Mouse (Mus musculus): ENCODE measurements at regions not wholly inside any gene's neighbourhood (a gene's known extent, or its start where the extent isn't known, plus 50 kb on each side); places are given as distances from the start of the nearest gene placed in this dataset.

- Histone ChIP-seq H3K27me3 (ENCODE audit: insufficient read depth, low read length) (no peaks in the 10 kb centered on the region), H3K9me3 (replicated peaks) (no peaks in the 10 kb centered on the region), H3K4me1 (ENCODE audit: insufficient read depth, low read depth, low read length) (peaks cover 85% of the 10 kb centered on the region), H3K36me3 (replicated peaks) (peaks cover 40% of the 10 kb centered on the region), H3K4me3 (ENCODE audit: low read depth, low read length) (peak overlapping the region; percentile 40; the same call in 1 of the 2 replicates)
- TF ChIP-seq GATA2 (IDR thresholded peaks at IDR 0.05; ENCODE audit: borderline replicate concordance, low read depth, low read length) (no peak), TAL1 (conservative IDR thresholded peaks at IDR 0.05; ENCODE audit: low read depth, low read length) (peak; percentile 50; the same call in 1 of the 2 replicates)
- peak; percentile 71 for DNase-seq (ENCODE audit: low spot score)
- ATAC-seq (ENCODE audit: extremely low read depth, insufficient number of reproducible peaks, low FRiP score, poor library complexity, severe bottlenecking): peak; percentile 85
Observed at GRCm38 (mm10) chr15:36875980-36876778, 131.4 kb downstream of the Zfp706 start.

DNA sequence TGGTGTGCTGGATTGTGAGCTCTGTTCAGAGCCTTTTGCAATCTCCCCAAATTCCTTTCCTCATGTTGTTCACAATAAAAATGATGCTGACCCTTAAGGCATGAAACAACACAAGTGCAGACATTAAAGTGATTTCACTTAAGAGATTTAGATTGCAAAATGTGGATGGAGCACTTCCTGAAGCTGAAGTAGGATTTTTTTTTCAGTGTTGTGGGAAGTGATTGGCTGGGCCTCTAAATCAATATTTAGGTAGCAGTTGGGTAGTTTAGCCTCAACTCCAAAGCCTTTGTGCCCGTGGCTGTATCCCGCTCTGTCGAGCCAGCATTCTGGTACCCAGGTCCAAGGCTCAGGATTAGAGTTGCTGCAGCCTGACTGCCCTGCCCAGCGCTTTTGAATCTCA is 133.0 kb downstream of the Zfp706 start:
- no peak for TF ChIP-seq GATA2 (IDR thresholded peaks at IDR 0.05; ENCODE audit: borderline replicate concordance, low read depth, low read length)
- no peak for TF ChIP-seq POLR2AphosphoS5 (IDR thresholded peaks at IDR 0.05; ENCODE audit: insufficient replicate concordance, low read depth, low read length)
- no peak for TF ChIP-seq CTCF (IDR thresholded peaks at IDR 0.05; ENCODE audit: low read depth, low read length)
- no peak for TF ChIP-seq GATA1 (IDR thresholded peaks at IDR 0.05; ENCODE audit: borderline replicate concordance, low read length)
- TF ChIP-seq TAL1 (conservative IDR thresholded peaks at IDR 0.05; ENCODE audit: low read depth, low read length): no peak
- DNase-seq (ENCODE audit: low spot score) (no peak), ATAC-seq (ENCODE audit: extremely low read depth, insufficient number of reproducible peaks, low FRiP score, poor library complexity, severe bottlenecking) (no peak)
- H3K4me1 ChIP-seq (ENCODE audit: insufficient read depth, low read depth, low read length): peaks cover 75% of the 10 kb centered on the region
- H3K27me3 ChIP-seq (ENCODE audit: insufficient read depth, low read length): no peaks in the 10 kb centered on the region
- H3K4me3 ChIP-seq (ENCODE audit: low read depth, low read length): no peak overlapping the region
- H3K9me3 ChIP-seq (replicated peaks): no peaks in the 10 kb centered on the region
- H3K36me3 ChIP-seq (replicated peaks): peaks cover 55% of the 10 kb centered on the region

DNA sequence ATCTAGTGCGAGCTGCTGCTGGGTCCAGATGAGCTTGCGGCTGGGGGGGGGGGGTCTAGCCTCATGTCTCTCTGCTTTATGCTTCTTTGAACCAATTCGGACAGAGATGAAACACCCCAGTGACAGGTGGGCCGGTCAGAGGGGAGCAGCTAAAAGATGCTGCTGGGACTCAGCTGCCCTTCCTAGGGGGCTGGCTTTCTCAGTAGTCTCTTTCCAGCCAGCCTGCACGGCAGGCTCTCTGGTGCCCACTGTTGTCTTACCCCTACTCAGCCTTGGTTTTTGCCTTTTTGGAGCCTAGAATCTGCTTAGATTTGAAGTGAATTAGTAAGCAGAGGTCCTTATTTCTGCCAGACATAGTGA is 133.7 kb downstream of the Zfp706 start:
- DNase-seq (ENCODE audit: low spot score) (no peak), ATAC-seq (ENCODE audit: extremely low read depth, insufficient number of reproducible peaks, low FRiP score, poor library complexity, severe bottlenecking) (no peak)
- no peak for TF ChIP-seq CTCF (IDR thresholded peaks at IDR 0.05; ENCODE audit: low read depth, low read length)
- no peak for TF ChIP-seq GATA1 (IDR thresholded peaks at IDR 0.05; ENCODE audit: borderline replicate concordance, low read length)
- no peak for TF ChIP-seq TAL1 (conservative IDR thresholded peaks at IDR 0.05; ENCODE audit: low read depth, low read length)
- no peak for TF ChIP-seq POLR2AphosphoS5 (IDR thresholded peaks at IDR 0.05; ENCODE audit: insufficient replicate concordance, low read depth, low read length)
- TF ChIP-seq GATA2 (IDR thresholded peaks at IDR 0.05; ENCODE audit: borderline replicate concordance, low read depth, low read length): no peak
- Histone ChIP-seq H3K36me3 (replicated peaks) (peaks cover 62% of the 10 kb centered on the region), H3K9me3 (replicated peaks) (no peaks in the 10 kb centered on the region), H3K27me3 (ENCODE audit: insufficient read depth, low read length) (no peaks in the 10 kb centered on the region), H3K4me3 (ENCODE audit: low read depth, low read length) (no peak overlapping the region), H3K4me1 (ENCODE audit: insufficient read depth, low read depth, low read length) (peaks cover 68% of the 10 kb centered on the region)

- Histone ChIP-seq H3K9me3 (replicated peaks) (no peaks in the 10 kb centered on the region), H3K27me3 (ENCODE audit: insufficient read depth, low read length) (no peaks in the 10 kb centered on the region; the same call in 1 of the 2 replicates), H3K4me1 (ENCODE audit: insufficient read depth, low read depth, low read length) (peaks cover 64% of the 10 kb centered on the region), H3K4me3 (ENCODE audit: low read depth, low read length) (no peak overlapping the region), H3K36me3 (replicated peaks) (peaks cover 67% of the 10 kb centered on the region)
- no peak for DNase-seq (ENCODE audit: low spot score)
- TF ChIP-seq POLR2AphosphoS5 (IDR thresholded peaks at IDR 0.05; ENCODE audit: insufficient replicate concordance, low read depth, low read length) (no peak), GATA2 (IDR thresholded peaks at IDR 0.05; ENCODE audit: borderline replicate concordance, low read depth, low read length) (no peak), GATA1 (IDR thresholded peaks at IDR 0.05; ENCODE audit: borderline replicate concordance, low read length) (no peak), CTCF (IDR thresholded peaks at IDR 0.05; ENCODE audit: low read depth, low read length) (no peak), TAL1 (conservative IDR thresholded peaks at IDR 0.05; ENCODE audit: low read depth, low read length) (no peak)
- ATAC-seq (ENCODE audit: extremely low read depth, insufficient number of reproducible peaks, low FRiP score, poor library complexity, severe bottlenecking): no peak
Observed at GRCm38 (mm10) chr15:36873058-36873883, 134.3 kb downstream of the Zfp706 start.

- H3K27me3 ChIP-seq (ENCODE audit: insufficient read depth, low read length): no peaks in the 10 kb centered on the region; the same call in 1 of the 2 replicates
- no peak for DNase-seq (ENCODE audit: low spot score)
- H3K4me1 ChIP-seq (ENCODE audit: insufficient read depth, low read depth, low read length): peaks cover 59% of the 10 kb centered on the region
- no peak overlapping the region for H3K4me3 ChIP-seq (ENCODE audit: low read depth, low read length)
- ATAC-seq (ENCODE audit: extremely low read depth, insufficient number of reproducible peaks, low FRiP score, poor library complexity, severe bottlenecking): no peak
- no peaks in the 10 kb centered on the region for H3K9me3 ChIP-seq (replicated peaks)
- H3K36me3 ChIP-seq (replicated peaks): peaks cover 67% of the 10 kb centered on the region
- TF ChIP-seq POLR2AphosphoS5 (IDR thresholded peaks at IDR 0.05; ENCODE audit: insufficient replicate concordance, low read depth, low read length) (no peak), GATA1 (IDR thresholded peaks at IDR 0.05; ENCODE audit: borderline replicate concordance, low read length) (no peak), GATA2 (IDR thresholded peaks at IDR 0.05; ENCODE audit: borderline replicate concordance, low read depth, low read length) (no peak)
Observed at GRCm38 (mm10) chr15:36872566-36872965, 135.0 kb downstream of the Zfp706 start.

GRCm38 (mm10) chr15:36870717-36871116 is 136.9 kb downstream of the Zfp706 start:
- DNase-seq (ENCODE audit: low spot score) (no peak), ATAC-seq (ENCODE audit: extremely low read depth, insufficient number of reproducible peaks, low FRiP score, poor library complexity, severe bottlenecking) (no peak)
- peaks cover 51% of the 10 kb centered on the region for H3K4me1 ChIP-seq (ENCODE audit: insufficient read depth, low read depth, low read length)

More at GRCm38 (mm10) chr15:36870717-36871116, 136.9 kb downstream of the Zfp706 start:
- Histone ChIP-seq H3K4me3 (ENCODE audit: low read depth, low read length) (no peak overlapping the region), H3K27me3 (ENCODE audit: insufficient read depth, low read length) (no peaks in the 10 kb centered on the region; the same call in 1 of the 2 replicates), H3K9me3 (replicated peaks) (no peaks in the 10 kb centered on the region), H3K36me3 (replicated peaks) (peaks cover 63% of the 10 kb centered on the region)
- TF ChIP-seq TAL1 (conservative IDR thresholded peaks at IDR 0.05; ENCODE audit: low read depth, low read length): no peak
- no peak for TF ChIP-seq POLR2AphosphoS5 (IDR thresholded peaks at IDR 0.05; ENCODE audit: insufficient replicate concordance, low read depth, low read length)
- TF ChIP-seq CTCF (IDR thresholded peaks at IDR 0.05; ENCODE audit: low read depth, low read length): no peak
- TF ChIP-seq GATA1 (IDR thresholded peaks at IDR 0.05; ENCODE audit: borderline replicate concordance, low read length): no peak
- TF ChIP-seq GATA2 (IDR thresholded peaks at IDR 0.05; ENCODE audit: borderline replicate concordance, low read depth, low read length): no peak
